Mouse (Mus musculus): ENCODE results near the gene Prpf8.

- TF ChIP-seq TAL1 (IDR thresholded peaks at IDR 0.05; ENCODE audit: low read length) (no peak), GATA1 (IDR thresholded peaks at IDR 0.05; ENCODE audit: low read length) (no peak)
These were observed 26.9 kb upstream of the Prpf8 start for GRCm38 (mm10) chr11:75459751-75460102.
